Mouse (Mus musculus) forebrain, embryonic 15.5 days (tissue): ENCODE results near the gene Snd1. TPM values are rescaled to one million over a fixed set of nuclear protein-coding genes. Genes with fewer than 3 reads are reported as not detected.

ENCODE experiments used
- ATAC-seq: fragments of 200-750 bp; cut with Nextera tagmentation; replicated peaks from 2 replicates; pipeline ENCODE4 v1.8.0; 2017; ENCODE audit warnings: mild to moderate bottlenecking, moderate TSS enrichment, moderate library complexity
- H3K27ac ChIP-seq: fragments of 300-500 bp; sonication (generic); replicated peaks from 2 replicates; pipeline ENCODE4 v1.5.1; 2015; ENCODE audit warnings: mild to moderate bottlenecking, inconsistent platforms
- H3K27me3 ChIP-seq: fragments of 300-500 bp; sonication (generic); 2 replicates; pipeline ENCODE4 v1.6.1; 2015; ENCODE audit warnings: inconsistent platforms
- H3K36me3 ChIP-seq: fragments of 300-500 bp; sonication (generic); 2 replicates; pipeline ENCODE4 v1.6.1; 2015; ENCODE audit warnings: mild to moderate bottlenecking, inconsistent platforms
- H3K4me1 ChIP-seq: fragments of 300-500 bp; sonication (generic); 2 replicates; pipeline ENCODE4 v1.6.1; 2015; ENCODE audit warnings: inconsistent platforms
- H3K4me2 ChIP-seq: fragments of 300-500 bp; sonication (generic); replicated peaks from 2 replicates; pipeline ENCODE4 v1.6.1; 2015; ENCODE audit warnings: mild to moderate bottlenecking, inconsistent platforms
- H3K4me3 ChIP-seq: fragments of 300-500 bp; sonication (generic); 2 replicates; pipeline ENCODE4 v1.5.1; 2015; ENCODE audit warnings: mild to moderate bottlenecking, inconsistent platforms
- H3K9ac ChIP-seq: fragments of 300-500 bp; sonication (generic); replicated peaks from 2 replicates; pipeline ENCODE4 v1.6.1; 2015; ENCODE audit warnings: mild to moderate bottlenecking, inconsistent platforms
- H3K9me3 ChIP-seq: fragments of 300-500 bp; sonication (generic); 2 replicates; pipeline ENCODE4 v1.6.1; 2016; ENCODE audit warnings: inconsistent platforms
- WGBS: fragments of 180-500 bp; shearing (Covaris S2); methylation state at CpG from one replicate; pipeline ENCODE4 v1.1.7; 2015; ENCODE audit warnings: mixed read lengths; 5-methylcytosine and 5-hydroxymethylcytosine counted together
- polyA plus RNA-seq: library from polyadenylated mRNA; unstranded; fragments of >200 nt; fragmentation: Nextera tagmentation; extraction: Ambion mirVana; gene quantifications from 2 replicates; pipeline ENCODE4 v1.2.1, GENCODE M21; 2015

The Snd1 gene
- polyA plus RNA-seq, result 76.5 and 77.6 TPM in 2 replicates

- Histone ChIP-seq H3K27ac (no peak within 1 kb of the TSS), H3K9me3 (no peaks in the 10 kb centered on the region), H3K36me3 (no peaks in the 10 kb centered on the region), H3K4me3 (no peak within 1 kb of the TSS), H3K27me3 (no peaks in the 10 kb centered on the region), H3K4me1 (peaks cover 4% of the 10 kb centered on the region), H3K9ac (no peak within 1 kb of the TSS), H3K4me2 (no peak within 1 kb of the TSS)
- no peak for ATAC-seq
- 89% methylated on average over 5 of the region's 5 CpGs for WGBS
Measured at GRCm38 (mm10) chr6:28474839-28475238, at the start of gene Snd1. Snd1 (plus strand) TSS chr6:28475139.

GRCm38 (mm10) chr6:28427096-28427839, 47.7 kb upstream of the Snd1 start, which contains the start of gene Fscn3:
Fscn3 (plus strand) TSS chr6:28427789.
- peaks cover 14% of the 10 kb centered on the region for H3K4me1 ChIP-seq
- H3K27me3 ChIP-seq, result no peaks in the 10 kb centered on the region
- no peak within 1 kb of the TSS for H3K4me2 ChIP-seq
- H3K9ac ChIP-seq, result no peak within 1 kb of the TSS
- H3K36me3 ChIP-seq, result peaks cover 12% of the 10 kb centered on the region
- no peaks in the 10 kb centered on the region for H3K9me3 ChIP-seq
- ATAC-seq, result no peak
- H3K27ac ChIP-seq, result no peak within 1 kb of the TSS
- WGBS, result 76% methylated on average over 3 of the region's 3 CpGs
- no peak within 1 kb of the TSS for H3K4me3 ChIP-seq

GRCm38 (mm10) chr6:28428290-28428689, 46.6 kb upstream of the Snd1 start, which contains the start of gene Gcc1:
Gcc1 (minus strand) TSS chr6:28428390.
- H3K36me3 ChIP-seq, result peaks cover 12% of the 10 kb centered on the region
- no peak within 1 kb of the TSS for H3K4me2 ChIP-seq
- no peak within 1 kb of the TSS for H3K27ac ChIP-seq
- WGBS, result 88% methylated on average over 3 of the region's 3 CpGs
- no peaks in the 10 kb centered on the region for H3K9me3 ChIP-seq
- no peaks in the 10 kb centered on the region for H3K27me3 ChIP-seq
- peaks cover 13% of the 10 kb centered on the region for H3K4me1 ChIP-seq
- no peak within 1 kb of the TSS for H3K4me3 ChIP-seq
- H3K9ac ChIP-seq, result no peak within 1 kb of the TSS
- ATAC-seq, result no peak

- WGBS, result 95% methylated on average over 11 of the region's 11 CpGs
- H3K27me3 ChIP-seq, result no peaks in the 10 kb centered on the region
- H3K9ac ChIP-seq, result no peak overlapping the region
- no peak overlapping the region for H3K4me2 ChIP-seq
- peaks cover 4% of the 10 kb centered on the region for H3K4me1 ChIP-seq
- no peaks in the 10 kb centered on the region for H3K9me3 ChIP-seq
- peaks cover 12% of the 10 kb centered on the region for H3K36me3 ChIP-seq
- ATAC-seq, result no peak
- H3K4me3 ChIP-seq, result no peak overlapping the region
- H3K27ac ChIP-seq, result no peak overlapping the region
Measured at GRCm38 (mm10) chr6:28429870-28430269, 45.1 kb upstream of the Snd1 start.

- WGBS, result 84% methylated on average over 10 of the region's 10 CpGs
- Histone ChIP-seq H3K9me3 (no peaks in the 10 kb centered on the region), H3K4me1 (no peaks in the 10 kb centered on the region), H3K27ac (no peak overlapping the region), H3K4me3 (no peak overlapping the region), H3K36me3 (peaks cover 7% of the 10 kb centered on the region), H3K27me3 (no peaks in the 10 kb centered on the region), H3K9ac (no peak overlapping the region), H3K4me2 (no peak overlapping the region)
- no peak for ATAC-seq
Measured at GRCm38 (mm10) chr6:28430795-28431537, 44.0 kb upstream of the Snd1 start.

GRCm38 (mm10) chr6:28431538-28431855, 43.4 kb upstream of the Snd1 start:
- Histone ChIP-seq H3K9me3 (no peaks in the 10 kb centered on the region), H3K36me3 (peaks cover 3% of the 10 kb centered on the region), H3K9ac (no peak overlapping the region), H3K4me1 (no peaks in the 10 kb centered on the region), H3K27ac (no peak overlapping the region), H3K4me2 (no peak overlapping the region), H3K27me3 (no peaks in the 10 kb centered on the region), H3K4me3 (no peak overlapping the region)
- no peak for ATAC-seq
- 77% methylated on average over 6 of the region's 6 CpGs for whole genome bisulfite sequencing

GRCm38 (mm10) chr6:28447937-28448336, 27.0 kb upstream of the Snd1 start:
- Histone ChIP-seq H3K36me3 (no peaks in the 10 kb centered on the region), H3K4me2 (no peak overlapping the region), H3K9me3 (no peaks in the 10 kb centered on the region), H3K4me3 (no peak overlapping the region), H3K27me3 (peaks cover 26% of the 10 kb centered on the region), H3K27ac (no peak overlapping the region), H3K9ac (no peak overlapping the region), H3K4me1 (peaks cover 11% of the 10 kb centered on the region)
- ATAC-seq, result no peak
- 63% methylated on average over 7 of the region's 7 CpGs for WGBS

- Histone ChIP-seq H3K4me1 (peaks cover 11% of the 10 kb centered on the region), H3K9ac (no peak within 1 kb of the TSS), H3K36me3 (no peaks in the 10 kb centered on the region), H3K27ac (no peak within 1 kb of the TSS), H3K27me3 (peaks cover 26% of the 10 kb centered on the region), H3K4me3 (no peak within 1 kb of the TSS), H3K9me3 (no peaks in the 10 kb centered on the region), H3K4me2 (no peak within 1 kb of the TSS)
- 92% methylated on average over 2 of the region's 2 CpGs for WGBS
- ATAC-seq, result no peak
Measured at GRCm38 (mm10) chr6:28449253-28449652, 25.7 kb upstream of the Snd1 start, which contains the start of gene Pax4. Pax4 (minus strand) TSS chr6:28449353.

GRCm38 (mm10) chr6:28450481-28450880, 24.5 kb upstream of the Snd1 start:
- Histone ChIP-seq H3K36me3 (no peaks in the 10 kb centered on the region), H3K4me3 (no peak overlapping the region), H3K4me1 (peaks cover 11% of the 10 kb centered on the region), H3K9me3 (no peaks in the 10 kb centered on the region), H3K27me3 (peaks cover 26% of the 10 kb centered on the region), H3K9ac (no peak overlapping the region), H3K27ac (no peak overlapping the region), H3K4me2 (no peak overlapping the region)
- 14% methylated on average over 5 of the region's 5 CpGs for WGBS
- 0 out of 2 replicates have a peak, but pooled peaks have one; percentile 23 for ATAC-seq

- Histone ChIP-seq H3K36me3 (no peaks in the 10 kb centered on the region), H3K9me3 (no peaks in the 10 kb centered on the region), H3K4me2 (no peak overlapping the region), H3K9ac (no peak overlapping the region), H3K27me3 (peaks cover 26% of the 10 kb centered on the region), H3K27ac (no peak overlapping the region), H3K4me1 (peaks cover 11% of the 10 kb centered on the region), H3K4me3 (no peak overlapping the region)
- ATAC-seq, result peak; percentile 61
- WGBS, result under 1% methylated on average over 12 of the region's 12 CpGs
Measured at GRCm38 (mm10) chr6:28450977-28451376, 24.0 kb upstream of the Snd1 start.

- Histone ChIP-seq H3K27ac (no peak overlapping the region), H3K27me3 (no peaks in the 10 kb centered on the region), H3K4me2 (no peak overlapping the region), H3K4me1 (no peaks in the 10 kb centered on the region), H3K9ac (no peak overlapping the region), H3K9me3 (no peaks in the 10 kb centered on the region), H3K36me3 (no peaks in the 10 kb centered on the region), H3K4me3 (no peak overlapping the region)
- ATAC-seq, result no peak
Measured at GRCm38 (mm10) chr6:28459221-28459668, 15.7 kb upstream of the Snd1 start.

GRCm38 (mm10) chr6:28460534-28460933, 14.4 kb upstream of the Snd1 start:
- Histone ChIP-seq H3K9ac (no peak overlapping the region), H3K27me3 (no peaks in the 10 kb centered on the region), H3K9me3 (no peaks in the 10 kb centered on the region), H3K4me3 (no peak overlapping the region), H3K27ac (no peak overlapping the region), H3K4me1 (no peaks in the 10 kb centered on the region), H3K36me3 (no peaks in the 10 kb centered on the region), H3K4me2 (no peak overlapping the region)
- no peak for ATAC-seq
- 9% methylated on average over 5 of the region's 5 CpGs for WGBS
